ENCODE assay signal across 16 mouse cellular contexts in the genomic region with DNA sequence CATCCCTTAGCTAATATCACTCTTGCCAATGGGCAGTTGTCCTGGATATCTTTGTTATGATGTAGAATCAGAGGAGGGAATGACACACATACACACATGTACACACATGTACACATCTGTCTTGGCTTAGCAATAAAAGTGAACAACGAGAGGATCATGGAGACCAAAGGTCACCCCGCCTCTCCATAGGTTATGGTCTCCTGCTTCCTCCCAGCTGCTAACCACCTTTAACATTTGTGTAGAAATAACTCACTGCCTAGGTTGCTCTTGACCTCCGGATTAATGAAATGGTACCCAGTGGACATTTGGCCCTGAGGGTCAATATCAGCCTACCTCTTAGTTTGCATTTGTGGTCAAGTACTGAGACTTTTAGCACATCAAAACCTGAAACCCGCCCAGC.
DNase-seq lines count a peak whose midpoint lies in the region; ATAC-seq and TF ChIP-seq lines count a peak whose summit lies in the region.
"Had no signal": no experiment of that assay in that cellular context is flagged by ENCODE, and none has a peak within 500 bp of the region (broad histone marks: within the 10 kb centered on the region; RNA-seq: fewer than 3 reads in every experiment).

No protein-coding gene starts in this region.

- intact Hi-C loops in left cerebral cortex, adult 2 months (cut with DNase I), result no loop called here

- ATAC-seq in forebrain, postnatal 0 days, result no peak
- peak; percentile 15; the same call in 1 of the 2 replicates for ATAC-seq in intestine, embryonic 15.5 days
- ATAC-seq in intestine, embryonic 16.5 days, result no peak
- ATAC-seq in forebrain, embryonic 15.5 days (replicated peaks), result no peak
- no peak for ATAC-seq in midbrain, embryonic 16.5 days

- H3K4me2 ChIP-seq in forebrain, postnatal 0 days (ENCODE audit: low read depth), result no peak overlapping the region
- no peak overlapping the region for H3K4me2 ChIP-seq in intestine, embryonic 15.5 days (replicated peaks)
- H3K4me2 ChIP-seq in intestine, embryonic 16.5 days (ENCODE audit: low read depth, low read length), result no peak overlapping the region
- H3K4me2 ChIP-seq in forebrain, embryonic 15.5 days (replicated peaks), result no peak overlapping the region
- no peak overlapping the region for H3K4me2 ChIP-seq in midbrain, embryonic 16.5 days (ENCODE audit: low read length)

- H3K9me3 ChIP-seq in forebrain, embryonic 10.5 days, result no peaks in the 10 kb centered on the region
- H3K9me3 ChIP-seq in forebrain, postnatal 0 days (ENCODE audit: low read length), result no peaks in the 10 kb centered on the region
- no peaks in the 10 kb centered on the region for H3K9me3 ChIP-seq in intestine, embryonic 15.5 days
- H3K9me3 ChIP-seq in intestine, embryonic 16.5 days (ENCODE audit: control insufficient read depth, low read length), result no peaks in the 10 kb centered on the region
- no peaks in the 10 kb centered on the region for H3K9me3 ChIP-seq in forebrain, embryonic 15.5 days
- no peaks in the 10 kb centered on the region for H3K9me3 ChIP-seq in midbrain, embryonic 16.5 days (replicated peaks; ENCODE audit: control insufficient read depth, low read length, poor library complexity, severe bottlenecking)

- WGBS in forebrain, embryonic 10.5 days, result 49% methylated on average over 4 of the region's 4 CpGs
- 77% methylated on average over 4 of the region's 4 CpGs for WGBS in forebrain, postnatal 0 days
- 55% methylated on average over 4 of the region's 4 CpGs for WGBS in intestine, embryonic 15.5 days
- WGBS in intestine, embryonic 16.5 days, result 56% methylated on average over 4 of the region's 4 CpGs
- WGBS in forebrain, embryonic 15.5 days, result 72% methylated on average over 4 of the region's 4 CpGs
- 30% methylated on average over 4 of the region's 4 CpGs for WGBS in midbrain, embryonic 16.5 days

- H3K27ac ChIP-seq in forebrain, embryonic 10.5 days, result peak overlapping the region; percentile 80
- H3K27ac ChIP-seq in forebrain, postnatal 0 days (ENCODE audit: low read depth, low read length), result no peak overlapping the region
- H3K27ac ChIP-seq in intestine, embryonic 15.5 days, result no peak overlapping the region
- no peak overlapping the region for H3K27ac ChIP-seq in intestine, embryonic 16.5 days (ENCODE audit: low read length)
- H3K27ac ChIP-seq in forebrain, embryonic 15.5 days (replicated peaks), result 0 out of 2 replicates have a peak overlapping the region, but pooled peaks have one; percentile 25
- H3K27ac ChIP-seq in midbrain, embryonic 16.5 days (ENCODE audit: low read length), result peak overlapping the region; percentile 19
- H3K27ac ChIP-seq in left cerebral cortex, adult 2 months, result no peak overlapping the region
- H3K27ac ChIP-seq: layer of hippocampus, adult 2 months had no signal

- H3K27me3 ChIP-seq in forebrain, embryonic 10.5 days (ENCODE audit: poor library complexity, severe bottlenecking), result no peaks in the 10 kb centered on the region; the same call in 1 of the 2 replicates
- H3K27me3 ChIP-seq in forebrain, postnatal 0 days (ENCODE audit: insufficient read depth, low read length), result no peaks in the 10 kb centered on the region
- H3K27me3 ChIP-seq in intestine, embryonic 15.5 days (replicated peaks), result no peaks in the 10 kb centered on the region
- no peaks in the 10 kb centered on the region for H3K27me3 ChIP-seq in intestine, embryonic 16.5 days (replicated peaks; ENCODE audit: control insufficient read depth, insufficient read depth, low read length)
- no peaks in the 10 kb centered on the region for H3K27me3 ChIP-seq in forebrain, embryonic 15.5 days
- H3K27me3 ChIP-seq in midbrain, embryonic 16.5 days (ENCODE audit: control insufficient read depth, insufficient read depth, low read depth, low read length), result no peaks in the 10 kb centered on the region
- H3K27me3 ChIP-seq: CH12.LX had no signal

- peaks cover 76% of the 10 kb centered on the region for H3K4me1 ChIP-seq in forebrain, embryonic 10.5 days
- peaks cover 9% of the 10 kb centered on the region for H3K4me1 ChIP-seq in forebrain, postnatal 0 days (ENCODE audit: insufficient read depth)
- peaks cover 5% of the 10 kb centered on the region for H3K4me1 ChIP-seq in intestine, embryonic 15.5 days (replicated peaks)
- peaks cover 9% of the 10 kb centered on the region for H3K4me1 ChIP-seq in intestine, embryonic 16.5 days (ENCODE audit: control insufficient read depth, insufficient read depth, low read length)
- peaks cover 35% of the 10 kb centered on the region for H3K4me1 ChIP-seq in forebrain, embryonic 15.5 days
- H3K4me1 ChIP-seq in midbrain, embryonic 16.5 days (ENCODE audit: control insufficient read depth, insufficient read depth, low read length), result peaks cover 44% of the 10 kb centered on the region

- no peak for TF ChIP-seq CTCF in forebrain, postnatal 0 days (IDR thresholded peaks at IDR 0.05; ENCODE audit: low read depth)
- TF ChIP-seq CTCF in left cerebral cortex, adult 2 months (IDR thresholded peaks at IDR 0.05), result no peak

- no peak overlapping the region for H3K4me3 ChIP-seq in forebrain, embryonic 10.5 days
- no peak overlapping the region for H3K4me3 ChIP-seq in forebrain, postnatal 0 days (ENCODE audit: low read depth, low read length)
- no peak overlapping the region for H3K4me3 ChIP-seq in intestine, embryonic 15.5 days (replicated peaks)
- H3K4me3 ChIP-seq in intestine, embryonic 16.5 days (ENCODE audit: low read length), result no peak overlapping the region
- H3K4me3 ChIP-seq in forebrain, embryonic 15.5 days, result no peak overlapping the region
- H3K4me3 ChIP-seq in midbrain, embryonic 16.5 days (ENCODE audit: low read depth, low read length), result no peak overlapping the region
- H3K4me3 ChIP-seq in left cerebral cortex, adult 2 months, result no peak overlapping the region
- H3K4me3 ChIP-seq: layer of hippocampus, adult 2 months had no signal

- H3K9ac ChIP-seq in forebrain, postnatal 0 days, result no peak overlapping the region
- H3K9ac ChIP-seq in intestine, embryonic 15.5 days, result no peak overlapping the region
- no peak overlapping the region for H3K9ac ChIP-seq in intestine, embryonic 16.5 days (ENCODE audit: low read depth, low read length)
- no peak overlapping the region for H3K9ac ChIP-seq in forebrain, embryonic 15.5 days (replicated peaks)
- no peak overlapping the region for H3K9ac ChIP-seq in midbrain, embryonic 16.5 days (ENCODE audit: low read depth, low read length)

- peaks cover 57% of the 10 kb centered on the region for H3K36me3 ChIP-seq in forebrain, embryonic 10.5 days (replicated peaks)
- peaks cover 21% of the 10 kb centered on the region; the same call in 1 of the 2 replicates for H3K36me3 ChIP-seq in forebrain, postnatal 0 days (ENCODE audit: insufficient read depth)
- H3K36me3 ChIP-seq in intestine, embryonic 15.5 days, result no peaks in the 10 kb centered on the region
- H3K36me3 ChIP-seq in intestine, embryonic 16.5 days (ENCODE audit: control insufficient read depth, insufficient read depth, low read length), result no peaks in the 10 kb centered on the region
- peaks cover 17% of the 10 kb centered on the region for H3K36me3 ChIP-seq in forebrain, embryonic 15.5 days
- H3K36me3 ChIP-seq in midbrain, embryonic 16.5 days (ENCODE audit: control insufficient read depth, insufficient read depth, low read length), result peaks cover 3% of the 10 kb centered on the region; the same call in 1 of the 2 replicates

- no peak for DNase-seq in forebrain, embryonic 10.5 days (ENCODE audit: extremely low spot score, low spot score)
- DNase-seq in forebrain, postnatal 0 days, result no peak
- DNase-seq in left cerebral cortex, adult 2 months (ENCODE audit: extremely low spot score in 1 of 2, low spot score in 2 of 2), result no peak
- DNase-seq in Muller cell, postnatal 12 days (ENCODE audit: inconsistent ontology term), result no peak
- DNase-seq: adrenal gland, adult 8-10 months; cerebellum, adult 18-20 months; gastrocnemius, postnatal 14 days; heart, postnatal 10 days; kidney, postnatal 10 days; lung, postnatal 10 days had no signal

Comparison
In these comparisons a context has a peak if more than half of its experiments do, and no peak if none do; other contexts are left out.
1. H3K27ac ChIP-seq: peak in forebrain, embryonic 10.5 days (single experiment), forebrain, embryonic 15.5 days (single experiment) and midbrain, embryonic 16.5 days (single experiment); none in forebrain, postnatal 0 days (single experiment), intestine, embryonic 15.5 days (single experiment), intestine, embryonic 16.5 days (single experiment) and left cerebral cortex, adult 2 months (single experiment).